Mouse (Mus musculus) gastrocnemius, adult 2 months (tissue): ENCODE measurements around the gene Snx6. TPM values are rescaled to one million over a fixed set of nuclear protein-coding genes. Genes with fewer than 3 reads are reported as not detected.

Experiments used
- DNase-seq: peaks from one replicate; pipeline ENCODE4 v3.0.0; 2022
- H3K27ac ChIP-seq: fragments of 200-600 bp; 2 replicates; pipeline ENCODE4 v1.8.1; 2022; ENCODE audit warnings: mild to moderate bottlenecking
- H3K4me3 ChIP-seq: fragments of 200-600 bp; 2 replicates; pipeline ENCODE4 v1.8.1; 2022; ENCODE audit warnings: mild to moderate bottlenecking, moderate library complexity
- CTCF ChIP-seq: fragments of 200-600 bp; IDR thresholded peaks from 2 replicates; pipeline ENCODE4 v1.8.1; 2022; ENCODE audit warnings: antibody characterized with exemption, mild to moderate bottlenecking, moderate library complexity
- intact Hi-C: fragments of 180-260 bp; cut with DNase I; formaldehyde crosslinking; loops from one replicate; pipeline ENCODE4 v1.15.1; 2025
- total RNA-seq, 2 experiments: library from RNA; stranded (reverse); gene quantifications; 2 replicates each; pipeline ENCODE4 v1.2.3; 2021

The Snx6 gene
- total RNA-seq, 2 experiments from 2014 or later: 21.2 to 22.7 TPM

DNA sequence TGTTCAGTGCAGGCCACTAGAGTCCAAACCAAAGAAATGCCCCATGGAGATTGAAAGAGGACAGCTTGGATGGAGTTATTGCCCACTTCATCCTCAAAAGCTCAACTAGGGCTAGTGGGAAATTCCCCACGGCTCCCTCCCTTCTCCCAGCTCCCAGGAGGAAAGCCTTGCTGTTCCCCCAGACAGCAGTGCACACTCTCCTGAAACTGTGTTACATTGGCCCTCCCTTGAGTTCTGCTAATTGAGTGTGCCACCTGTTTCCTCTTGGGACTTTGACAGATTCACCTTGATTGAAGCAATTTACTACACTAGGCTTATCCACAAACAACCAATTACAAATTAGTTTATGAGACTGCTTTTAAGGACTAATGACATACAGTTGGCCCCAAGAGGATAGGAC lies 32.5 kb upstream of the Snx6 start:
- Histone ChIP-seq H3K4me3 (no peak overlapping the region), H3K27ac (no peak overlapping the region)
- no peak for TF ChIP-seq CTCF
- no peak for DNase-seq
- intact Hi-C loops: no loop called here

DNA sequence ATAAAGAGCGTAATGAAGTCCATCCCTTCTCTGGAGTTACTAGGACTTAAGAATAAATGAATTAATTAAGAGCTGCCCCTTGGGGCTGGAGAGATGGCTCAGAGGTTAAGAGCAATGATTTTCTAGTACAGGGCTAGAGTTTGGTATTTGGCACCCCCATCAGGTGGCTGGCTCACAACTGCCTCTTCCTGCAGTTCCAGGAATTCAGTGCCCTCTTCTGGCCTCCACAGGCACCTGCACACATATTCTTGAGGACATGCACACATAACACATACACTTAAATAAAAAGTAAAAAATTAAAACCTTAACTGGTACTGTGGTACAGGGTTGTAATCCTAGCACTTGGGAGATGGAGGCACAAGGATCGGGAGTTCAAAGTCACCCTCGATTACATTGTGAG lies 29.7 kb upstream of the Snx6 start:
- no peak overlapping the region for H3K4me3 ChIP-seq
- TF ChIP-seq CTCF: peak; percentile 26; the same call in 1 of the 2 replicates
- intact Hi-C loops: no loop called here
- no peak overlapping the region for H3K27ac ChIP-seq
- no peak for DNase-seq

DNA sequence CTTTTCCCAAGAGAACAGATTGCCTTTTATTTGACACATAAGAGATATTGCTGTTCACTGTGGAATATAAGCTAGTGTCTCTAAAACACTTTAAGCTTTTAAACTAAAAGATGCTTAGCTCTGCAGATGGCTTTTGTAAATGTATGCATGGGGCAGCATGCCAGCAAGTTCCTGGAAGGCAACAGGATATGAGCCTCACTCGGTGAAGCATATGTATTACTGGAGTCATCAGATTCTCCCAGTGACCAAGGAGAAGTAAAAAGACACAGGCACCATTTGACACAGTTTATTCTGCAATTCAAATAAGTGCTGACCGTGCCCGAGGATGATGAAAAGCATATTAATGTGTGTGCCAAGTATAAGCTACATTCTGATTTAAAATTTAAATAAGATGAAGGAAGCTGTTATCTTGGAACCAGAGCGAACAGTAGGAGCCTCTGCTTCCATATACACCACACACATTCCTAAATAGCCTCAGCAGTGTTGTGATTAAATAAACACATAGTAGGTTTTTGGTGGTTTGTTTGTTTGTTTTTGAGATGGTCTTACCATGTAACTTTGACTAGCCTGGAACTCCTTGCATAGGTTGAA lies 27.4 kb upstream of the Snx6 start:
- intact Hi-C loops: no loop called here
- TF ChIP-seq CTCF: no peak
- Histone ChIP-seq H3K27ac (no peak overlapping the region), H3K4me3 (no peak overlapping the region)
- peak; percentile 35 for DNase-seq

DNA sequence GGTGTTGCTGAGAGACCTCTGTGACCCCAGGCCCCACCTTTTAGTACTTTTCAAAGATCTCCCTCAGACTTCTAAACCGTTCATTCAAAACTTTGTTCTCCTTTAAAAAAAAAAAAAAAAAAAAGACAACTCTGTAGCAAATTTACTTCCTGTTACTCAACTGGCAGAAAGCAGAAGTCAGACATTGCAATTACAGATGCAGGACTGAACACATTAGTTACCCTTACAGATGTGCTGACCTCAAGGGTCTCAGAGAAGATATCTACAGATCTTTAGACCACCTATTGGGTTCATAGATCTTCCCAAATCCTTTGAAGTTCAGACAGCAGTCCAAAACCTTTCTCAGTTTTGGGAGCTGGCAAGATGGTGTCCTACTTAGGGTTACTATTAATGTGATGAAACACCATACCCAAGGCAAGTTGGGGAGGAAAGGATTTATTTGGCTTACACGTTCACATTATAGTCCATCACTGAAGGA lies 25.2 kb upstream of the Snx6 start:
- TF ChIP-seq CTCF: no peak
- intact Hi-C loops: no loop called here
- Histone ChIP-seq H3K27ac (no peak overlapping the region), H3K4me3 (no peak overlapping the region)
- DNase-seq: no peak

DNA sequence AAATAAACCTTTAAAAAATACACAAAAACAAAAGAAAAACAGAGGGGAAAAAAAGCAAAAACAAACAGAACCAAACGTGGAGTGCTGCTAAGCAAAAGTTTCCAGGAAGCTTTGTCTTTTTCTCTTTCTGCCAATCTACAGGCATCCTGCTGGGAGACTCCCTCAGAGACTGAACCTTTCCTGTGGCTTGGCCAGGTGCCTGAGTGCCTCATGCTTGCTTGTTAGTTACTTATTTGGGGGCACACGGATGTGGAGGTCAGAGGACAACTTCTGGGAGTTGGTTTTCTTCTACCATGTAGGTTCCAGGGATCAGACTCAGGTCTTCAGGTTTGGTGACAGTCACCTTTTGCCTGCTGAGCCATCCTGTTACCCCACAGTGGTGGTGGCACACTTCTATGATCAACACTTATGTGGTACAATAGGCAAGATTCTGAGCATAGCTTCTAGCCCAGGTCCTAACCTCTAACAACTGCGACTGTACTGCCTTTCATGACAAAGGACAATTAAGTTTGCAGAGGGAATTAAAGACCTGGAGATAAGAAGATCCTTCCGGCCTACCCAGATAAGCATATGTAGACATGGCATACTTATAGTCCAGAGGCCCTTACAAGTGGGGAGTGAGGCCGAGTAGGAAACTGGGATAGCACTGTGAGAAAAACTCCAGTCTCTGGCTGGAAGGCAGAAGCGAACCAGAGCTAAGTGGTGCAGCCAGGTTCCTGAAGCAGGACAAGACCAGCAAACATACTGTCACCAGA lies 23.9 kb upstream of the Snx6 start:
- intact Hi-C loops: no loop called here
- Histone ChIP-seq H3K27ac (no peak overlapping the region), H3K4me3 (no peak overlapping the region)
- no peak for DNase-seq
- no peak for TF ChIP-seq CTCF

DNA sequence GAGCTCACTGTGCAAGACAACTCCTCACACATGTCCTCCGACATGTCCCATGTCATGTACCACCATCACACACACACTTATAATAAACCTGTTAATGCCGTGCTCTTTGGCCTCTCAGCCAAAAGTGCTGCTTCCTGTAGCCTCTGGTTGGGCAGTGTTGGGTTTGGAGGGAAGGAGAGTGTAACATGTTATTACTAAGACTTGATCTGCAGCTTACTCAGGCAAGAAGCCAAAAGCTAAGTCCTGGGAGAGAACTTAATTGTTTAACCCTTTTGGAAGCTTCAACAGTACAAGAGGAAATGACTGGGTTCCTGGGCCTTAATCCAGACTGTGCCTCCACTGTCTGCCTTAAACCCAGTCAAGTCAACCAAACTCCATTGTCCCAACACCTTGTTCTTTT lies 14.6 kb upstream of the Snx6 start:
- DNase-seq: no peak
- no peak for TF ChIP-seq CTCF
- H3K27ac ChIP-seq: no peak overlapping the region

DNA sequence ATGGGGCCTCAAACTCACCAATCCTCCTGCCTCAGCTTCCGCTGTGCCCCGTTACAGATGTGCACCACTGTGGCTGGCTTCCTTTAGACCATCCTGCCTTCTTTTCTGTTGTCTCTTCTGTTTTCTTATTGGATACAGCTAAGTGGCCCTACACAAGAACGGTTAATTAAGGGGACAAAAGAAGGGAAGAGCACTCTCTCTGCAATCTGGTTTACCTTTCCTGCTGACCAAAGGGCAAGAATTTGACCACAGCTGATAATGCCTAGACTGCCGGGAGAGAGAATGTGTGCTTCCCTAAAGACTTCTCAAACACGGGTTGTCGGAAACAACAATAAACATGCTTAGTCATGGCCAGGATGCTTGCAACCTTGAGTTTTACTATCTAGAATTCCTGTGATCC lies 12.0 kb upstream of the Snx6 start:
- Histone ChIP-seq H3K4me3 (no peak overlapping the region), H3K27ac (no peak overlapping the region)
- intact Hi-C loops: no loop called here
- no peak for DNase-seq
- no peak for TF ChIP-seq CTCF

More for the DNA sequence above, 14.6 kb upstream of the Snx6 start:
- intact Hi-C loops: no loop called here
- no peak overlapping the region for H3K4me3 ChIP-seq

DNA sequence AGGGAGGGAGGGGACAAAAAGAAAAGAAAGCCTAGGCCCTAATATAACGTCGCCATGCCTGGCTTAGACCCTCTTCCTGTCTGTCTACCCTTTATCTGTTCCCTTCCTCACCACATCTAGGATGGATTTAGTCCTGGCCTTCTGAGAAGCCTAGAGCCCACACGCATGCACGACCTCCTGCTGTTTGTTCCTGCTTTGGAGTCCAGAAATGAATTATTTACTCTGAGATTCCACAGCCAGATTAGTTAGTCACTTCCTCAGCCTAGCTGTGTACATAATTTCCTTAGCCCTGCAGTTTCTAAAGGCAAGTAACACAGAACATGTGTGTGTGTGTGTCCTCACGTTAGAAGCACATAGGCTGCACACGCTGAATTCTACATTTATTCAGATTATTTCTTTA lies 10.6 kb upstream of the Snx6 start:
- no peak for TF ChIP-seq CTCF

DNA sequence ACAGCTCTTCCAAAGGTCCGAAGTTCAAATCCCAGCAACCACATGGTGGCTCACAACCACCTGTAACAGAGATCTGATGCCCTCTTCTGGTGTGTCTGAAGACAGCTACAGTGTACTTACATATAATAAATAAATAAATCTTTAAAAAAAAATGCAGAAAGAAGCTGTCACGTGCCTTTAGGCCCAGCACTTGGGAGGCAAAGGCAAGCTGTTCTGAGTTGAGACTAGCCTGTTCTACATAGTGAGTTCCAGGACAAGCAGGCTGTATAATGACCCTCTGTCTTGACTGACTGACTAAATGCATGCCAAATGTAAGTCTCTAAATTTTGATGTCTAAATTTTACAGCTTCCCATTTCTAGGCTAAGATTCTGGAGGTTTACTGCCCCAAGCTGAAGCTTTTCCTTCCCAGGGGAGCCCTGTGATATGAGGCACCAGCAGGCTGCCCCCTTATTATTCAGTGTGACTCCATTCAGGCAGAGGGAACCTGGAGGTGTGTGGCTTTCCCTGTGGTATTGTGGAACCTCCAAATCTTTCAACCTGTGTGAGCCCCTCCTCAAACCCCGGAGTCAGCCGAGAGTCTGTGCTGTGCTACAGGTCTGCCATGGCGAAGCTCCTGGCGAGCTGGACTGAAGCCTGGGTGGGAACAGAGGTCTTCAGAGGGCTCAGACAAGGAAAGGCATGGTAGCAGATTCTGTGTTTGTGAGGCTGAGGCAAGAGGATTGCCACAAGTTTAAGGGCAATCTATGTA lies 9.9 kb upstream of the Snx6 start:
- no peak for TF ChIP-seq CTCF
- intact Hi-C loops: no loop called here
- H3K27ac ChIP-seq: no peak overlapping the region
- DNase-seq: no peak
- H3K4me3 ChIP-seq: no peak overlapping the region

More for the DNA sequence above, 10.6 kb upstream of the Snx6 start:
- no peak for DNase-seq
- H3K27ac ChIP-seq: no peak overlapping the region
- intact Hi-C loops: no loop called here
- H3K4me3 ChIP-seq: no peak overlapping the region

DNA sequence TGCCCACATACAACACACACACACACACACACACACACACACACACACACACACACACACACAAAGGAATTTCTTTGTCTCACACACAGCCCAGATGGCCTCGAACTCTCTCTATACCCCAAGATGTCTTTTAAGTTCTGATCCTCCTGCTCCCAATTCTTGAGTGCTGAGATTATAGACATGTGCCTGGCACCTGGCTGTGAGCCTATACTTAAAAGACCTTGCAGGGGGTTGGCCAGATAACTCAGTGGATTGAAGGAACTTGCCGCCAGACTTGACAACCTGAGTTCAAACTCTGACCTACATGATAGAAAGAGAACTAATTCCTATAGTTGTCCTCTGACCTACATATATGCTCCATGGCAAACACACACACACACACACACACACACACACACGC lies 8.0 kb upstream of the Snx6 start:
- TF ChIP-seq CTCF: no peak
- intact Hi-C loops: no loop called here

DNA sequence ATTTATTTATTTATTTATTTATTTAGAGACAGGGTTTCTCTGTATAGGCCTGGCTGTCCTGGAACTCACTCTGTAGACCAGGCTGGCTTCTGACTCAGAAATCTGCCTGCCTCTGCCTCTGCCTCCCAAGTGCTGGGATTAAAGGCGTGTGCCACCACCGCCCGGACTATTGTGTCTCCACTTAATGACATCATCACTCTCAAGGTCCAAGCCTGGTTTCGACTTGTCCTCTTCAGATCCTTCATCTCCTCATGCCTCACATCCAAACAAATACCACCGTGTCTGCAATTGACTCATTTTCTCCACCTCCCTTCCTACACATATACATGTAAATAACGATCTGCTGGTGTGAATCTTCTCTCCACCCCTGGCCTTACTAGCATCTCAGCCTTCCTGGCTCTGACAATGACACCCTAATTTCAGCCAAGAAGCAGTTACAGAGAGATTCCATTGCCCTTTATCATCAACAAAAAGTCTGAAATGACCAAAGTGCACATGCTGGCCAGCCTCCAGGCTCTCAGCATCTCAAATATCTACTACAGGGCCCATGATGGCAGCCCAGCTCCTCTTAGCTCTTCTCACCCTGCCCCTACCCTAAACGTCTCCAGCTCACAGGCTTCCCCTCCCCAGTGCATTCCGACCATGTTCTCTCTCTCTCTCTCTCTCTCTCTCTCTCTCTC lies 1.2 kb upstream of the Snx6 start:
- intact Hi-C loops: no loop called here
- Histone ChIP-seq H3K27ac (no peak overlapping the region), H3K4me3 (no peak overlapping the region)
- DNase-seq: no peak
- no peak for TF ChIP-seq CTCF

More for the DNA sequence above, 8.0 kb upstream of the Snx6 start:
- no peak for DNase-seq
- Histone ChIP-seq H3K27ac (no peak overlapping the region), H3K4me3 (no peak overlapping the region)

DNA sequence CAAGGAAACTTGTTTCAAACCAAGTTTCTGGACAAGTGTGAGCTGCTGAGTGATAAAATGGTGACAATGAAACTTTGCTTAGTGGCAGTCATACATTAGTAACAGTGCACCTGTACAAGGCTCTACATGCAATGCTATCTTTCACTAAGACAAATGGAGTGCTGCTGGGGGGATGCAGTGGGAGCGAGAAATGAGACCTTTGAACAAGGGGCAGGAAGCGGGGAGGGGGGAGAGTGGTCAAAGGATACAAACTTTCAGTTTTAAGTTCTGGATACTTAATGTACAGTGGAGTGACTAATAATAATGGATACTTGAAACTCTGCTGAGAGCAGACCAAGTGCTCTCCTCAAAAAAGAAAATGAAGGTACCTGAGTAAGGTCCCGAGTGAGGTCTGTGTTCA lies 1.1 kb downstream of the Snx6 start:
- H3K27ac ChIP-seq: peak overlapping the region; percentile 99
- no peak for TF ChIP-seq CTCF
- intact Hi-C loops: no loop called here
- H3K4me3 ChIP-seq: peak overlapping the region; percentile 86
- DNase-seq: no peak

DNA sequence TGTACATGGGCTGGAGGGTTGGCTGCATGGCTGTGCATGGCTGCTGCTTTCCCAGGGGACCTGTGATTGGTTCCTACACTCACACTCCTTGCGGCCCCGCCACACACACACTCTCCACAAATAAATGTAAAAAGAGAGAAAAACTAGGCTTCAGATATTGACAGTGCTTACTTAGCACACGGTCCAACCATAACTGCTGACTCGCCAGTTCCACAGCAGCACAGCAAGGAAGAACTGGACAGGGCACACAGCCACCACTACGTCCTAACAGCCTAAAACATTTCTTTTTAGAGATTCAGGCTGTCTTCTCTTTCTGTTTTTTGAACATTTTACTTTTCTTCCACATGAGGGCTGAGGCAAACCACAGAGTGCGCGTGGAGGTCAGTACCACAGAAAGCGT lies 4.0 kb downstream of the Snx6 start:
- Histone ChIP-seq H3K4me3 (no peak overlapping the region), H3K27ac (peak overlapping the region; percentile 41)
- intact Hi-C loops: no loop called here
- TF ChIP-seq CTCF: no peak
- DNase-seq: no peak
